ENCODE assay signal across 8 mouse cellular contexts in genomic region chr2:28517206-28517909, GRCm38 (mm10). TPM values are rescaled to one million over a fixed set of nuclear protein-coding genes. Genes with fewer than 3 reads are reported as not detected.
DNase-seq lines count a peak whose midpoint lies in the region; ATAC-seq and TF ChIP-seq lines count a peak whose summit lies in the region.

No protein-coding gene starts in this region.

- DNase-seq in left cerebral cortex, postnatal 14 days (ENCODE audit: low spot score in 2 of 2) = peak; percentile 76 to 79
- no peak for DNase-seq in left cerebral cortex, adult 8-10 months (ENCODE audit: low spot score in 2 of 2)
- peak; percentile 77 for DNase-seq in brain, embryonic 14.5 days (ENCODE audit: low read depth)
- DNase-seq in hindbrain, embryonic 11.5 days (ENCODE audit: low spot score) = peak; percentile 85

- H3K4me2 ChIP-seq in forebrain, embryonic 12.5 days = no peak overlapping the region
- no peak overlapping the region for H3K4me2 ChIP-seq in hindbrain, embryonic 11.5 days (replicated peaks; ENCODE audit: low read depth, low read length)
- no peak overlapping the region for H3K4me2 ChIP-seq in limb, embryonic 12.5 days
- no peak overlapping the region for H3K4me2 ChIP-seq in midbrain, embryonic 15.5 days
- H3K4me2 ChIP-seq in stomach, embryonic 16.5 days (ENCODE audit: low read depth, low read length) = no peak overlapping the region

- peaks cover 65% of the 10 kb centered on the region for H3K4me1 ChIP-seq in forebrain, embryonic 12.5 days
- H3K4me1 ChIP-seq in hindbrain, embryonic 11.5 days (replicated peaks; ENCODE audit: control insufficient read depth, insufficient read depth, low read length) = peaks cover 4% of the 10 kb centered on the region; the same call in 1 of the 2 replicates
- H3K4me1 ChIP-seq in limb, embryonic 12.5 days (replicated peaks) = peaks cover 52% of the 10 kb centered on the region
- H3K4me1 ChIP-seq in midbrain, embryonic 15.5 days = peaks cover 83% of the 10 kb centered on the region
- peaks cover 16% of the 10 kb centered on the region for H3K4me1 ChIP-seq in stomach, embryonic 16.5 days (ENCODE audit: control insufficient read depth, insufficient read depth, low read length)

- H3K9me3 ChIP-seq in forebrain, embryonic 12.5 days = no peaks in the 10 kb centered on the region
- no peaks in the 10 kb centered on the region for H3K9me3 ChIP-seq in hindbrain, embryonic 11.5 days (ENCODE audit: control insufficient read depth, low read length)
- H3K9me3 ChIP-seq in limb, embryonic 12.5 days = no peaks in the 10 kb centered on the region
- no peaks in the 10 kb centered on the region for H3K9me3 ChIP-seq in midbrain, embryonic 15.5 days
- no peaks in the 10 kb centered on the region for H3K9me3 ChIP-seq in stomach, embryonic 16.5 days (replicated peaks; ENCODE audit: control insufficient read depth, low read length)

- 50% methylated on average over 5 of the region's 5 CpGs for WGBS in forebrain, embryonic 12.5 days
- 45% methylated on average over 5 of the region's 5 CpGs for WGBS in hindbrain, embryonic 11.5 days
- 47% methylated on average over 5 of the region's 5 CpGs for WGBS in limb, embryonic 12.5 days
- 42% methylated on average over 5 of the region's 5 CpGs for WGBS in midbrain, embryonic 15.5 days
- WGBS in stomach, embryonic 16.5 days = 40% methylated on average over 5 of the region's 5 CpGs

- H3K27ac ChIP-seq in forebrain, embryonic 12.5 days = 0 out of 2 replicates have a peak overlapping the region, but pooled peaks have one; percentile 6
- no peak overlapping the region for H3K27ac ChIP-seq in hindbrain, embryonic 11.5 days (ENCODE audit: low read depth, low read length)
- no peak overlapping the region for H3K27ac ChIP-seq in limb, embryonic 12.5 days
- H3K27ac ChIP-seq in midbrain, embryonic 15.5 days = peak overlapping the region; percentile 35
- peak overlapping the region; percentile 69 for H3K27ac ChIP-seq in stomach, embryonic 16.5 days (ENCODE audit: low read length)

- TF ChIP-seq POLR2A in brain, embryonic 14.5 days (IDR thresholded peaks at IDR 0.05; ENCODE audit: borderline replicate concordance, extremely low read depth, insufficient read depth, insufficient read length, poor library complexity, severe bottlenecking) = no peak

- intact Hi-C loops in left cerebral cortex, postnatal 14 days (cut with DNase I) = no loop called here

- H3K27me3 ChIP-seq in forebrain, embryonic 12.5 days = no peaks in the 10 kb centered on the region
- no peaks in the 10 kb centered on the region for H3K27me3 ChIP-seq in hindbrain, embryonic 11.5 days (ENCODE audit: control insufficient read depth, insufficient read depth, low read length)
- H3K27me3 ChIP-seq in limb, embryonic 12.5 days = no peaks in the 10 kb centered on the region
- no peaks in the 10 kb centered on the region for H3K27me3 ChIP-seq in midbrain, embryonic 15.5 days (replicated peaks)
- no peaks in the 10 kb centered on the region for H3K27me3 ChIP-seq in stomach, embryonic 16.5 days (ENCODE audit: control insufficient read depth, insufficient read depth, low read length)

- H3K4me3 ChIP-seq in forebrain, embryonic 12.5 days (replicated peaks) = no peak overlapping the region
- no peak overlapping the region for H3K4me3 ChIP-seq in hindbrain, embryonic 11.5 days (ENCODE audit: low read depth, low read length)
- no peak overlapping the region for H3K4me3 ChIP-seq in limb, embryonic 12.5 days (replicated peaks)
- no peak overlapping the region for H3K4me3 ChIP-seq in midbrain, embryonic 15.5 days
- no peak overlapping the region for H3K4me3 ChIP-seq in stomach, embryonic 16.5 days (replicated peaks; ENCODE audit: low read length)

- no peak for ATAC-seq in forebrain, embryonic 12.5 days (ENCODE audit: low FRiP score)
- ATAC-seq in hindbrain, embryonic 11.5 days (ENCODE audit: low FRiP score) = no peak; the same call in 1 of the 2 replicates
- 0 out of 2 replicates have a peak, but pooled peaks have one; percentile 3 for ATAC-seq in limb, embryonic 12.5 days (ENCODE audit: insufficient number of reproducible peaks, insufficient read depth, low FRiP score, low TSS enrichment, low read depth)
- no peak for ATAC-seq in midbrain, embryonic 15.5 days (replicated peaks)
- peak; percentile 47 for ATAC-seq in stomach, embryonic 16.5 days (ENCODE audit: insufficient read depth, low FRiP score)

- H3K9ac ChIP-seq in forebrain, embryonic 12.5 days = 0 out of 2 replicates have a peak overlapping the region, but pooled peaks have one; percentile 13
- H3K9ac ChIP-seq in hindbrain, embryonic 11.5 days (ENCODE audit: low read depth, low read length) = no peak overlapping the region
- no peak overlapping the region for H3K9ac ChIP-seq in limb, embryonic 12.5 days (replicated peaks)
- H3K9ac ChIP-seq in midbrain, embryonic 15.5 days = no peak overlapping the region
- no peak overlapping the region for H3K9ac ChIP-seq in stomach, embryonic 16.5 days (ENCODE audit: low read length)

- peak; percentile 67; the same call in 1 of the 2 replicates for TF ChIP-seq CTCF in brain, embryonic 14.5 days (IDR thresholded peaks at IDR 0.05; ENCODE audit: borderline replicate concordance, extremely low read depth, insufficient read depth, insufficient read length)

- H3K36me3 ChIP-seq in forebrain, embryonic 12.5 days (replicated peaks) = peaks cover 7% of the 10 kb centered on the region; the same call in 1 of the 2 replicates
- no peaks in the 10 kb centered on the region for H3K36me3 ChIP-seq in hindbrain, embryonic 11.5 days (ENCODE audit: control insufficient read depth, insufficient read depth, low read length)
- peaks cover 19% of the 10 kb centered on the region; the same call in 1 of the 2 replicates for H3K36me3 ChIP-seq in limb, embryonic 12.5 days
- H3K36me3 ChIP-seq in midbrain, embryonic 15.5 days (replicated peaks) = no peaks in the 10 kb centered on the region
- no peaks in the 10 kb centered on the region for H3K36me3 ChIP-seq in stomach, embryonic 16.5 days (ENCODE audit: control insufficient read depth, insufficient read depth, low read length)

RNA-seq across cellular contexts. Expression of gene Ralgds, which starts 4.4 kb away (rescaled TPM):
- 100 to 1,000 TPM; 119 TPM for total RNA-seq in left cerebral cortex, postnatal 14 days (2021)
- 100 to 1,000 TPM in 1 of 4 experiments, 10 to 100 TPM in 3; 89.1 to 103 (median 96.7) TPM for total RNA-seq in left cerebral cortex, adult 8-10 months (2022)
- polyA plus RNA-seq in brain, embryonic 14.5 days (2012; rRNA removed) = 179 and 191 TPM in 2 replicates
- polyA plus RNA-seq in forebrain, embryonic 12.5 days (2016; fragmentation: Nextera tagmentation; extraction: Ambion mirVana) = 55.2 and 62.6 TPM in 2 replicates
- polyA plus RNA-seq in hindbrain, embryonic 11.5 days (2014; fragmentation: Nextera tagmentation; extraction: Ambion mirVana) = 55.9 and 63.0 TPM in 2 replicates
- polyA plus RNA-seq in limb, embryonic 12.5 days (2016; fragmentation: Nextera tagmentation; extraction: Ambion mirVana) = 42.7 and 54.7 TPM in 2 replicates
- 92.0 and 94.8 TPM in 2 replicates for polyA plus RNA-seq in midbrain, embryonic 15.5 days (2015; fragmentation: Nextera tagmentation; extraction: Ambion mirVana)
- polyA plus RNA-seq in stomach, embryonic 16.5 days (2015; fragmentation: Nextera tagmentation; extraction: Ambion mirVana) = 24.6 and 28.2 TPM in 2 replicates

RNA-seq across cellular contexts. Expression of gene Gm10134, which starts 11.5 kb away (rescaled TPM):
- 1 to 10 TPM; 1.1 to 1.5 TPM for total RNA-seq in left cerebral cortex, postnatal 14 days (2021)
- total RNA-seq in left cerebral cortex, adult 8-10 months (2022) = 1 to 10 TPM in 2 of 4 experiments, not detected in 2; 1.7 to 3.6 TPM
- 0.37 TPM in 1 of 2 replicates, not detected in the other for polyA plus RNA-seq in brain, embryonic 14.5 days (2012; rRNA removed)
- polyA plus RNA-seq in forebrain, embryonic 12.5 days (2016; fragmentation: Nextera tagmentation; extraction: Ambion mirVana) = 0.61 and 0.64 TPM in 2 replicates
- 0.73 TPM in 1 of 2 replicates, not detected in the other for polyA plus RNA-seq in hindbrain, embryonic 11.5 days (2014; fragmentation: Nextera tagmentation; extraction: Ambion mirVana)
- polyA plus RNA-seq in limb, embryonic 12.5 days (2016; fragmentation: Nextera tagmentation; extraction: Ambion mirVana) = 0.69 and 0.89 TPM in 2 replicates
- 1.4 and 2.4 TPM in 2 replicates for polyA plus RNA-seq in midbrain, embryonic 15.5 days (2015; fragmentation: Nextera tagmentation; extraction: Ambion mirVana)
- polyA plus RNA-seq in stomach, embryonic 16.5 days (2015; fragmentation: Nextera tagmentation; extraction: Ambion mirVana) = 7.4 and 8.9 TPM in 2 replicates

RNA-seq across cellular contexts. Expression of gene Gbgt1, which starts 20.7 kb away (rescaled TPM):
- 1 to 10 TPM; 1.6 to 2.5 TPM for total RNA-seq in left cerebral cortex, postnatal 14 days (2021)
- 1 to 10 TPM; 2.9 to 4.4 (median 3.5) TPM for total RNA-seq in left cerebral cortex, adult 8-10 months (2022)
- 0.91 and 1.8 TPM in 2 replicates for polyA plus RNA-seq in brain, embryonic 14.5 days (2012; rRNA removed)
- polyA plus RNA-seq in forebrain, embryonic 12.5 days (2016; fragmentation: Nextera tagmentation; extraction: Ambion mirVana) = 0.32 TPM in 2 replicates
- 0.38 and 1.1 TPM in 2 replicates for polyA plus RNA-seq in hindbrain, embryonic 11.5 days (2014; fragmentation: Nextera tagmentation; extraction: Ambion mirVana)
- polyA plus RNA-seq in limb, embryonic 12.5 days (2016; fragmentation: Nextera tagmentation; extraction: Ambion mirVana) = 0.25 TPM in 1 of 2 replicates, not detected in the other
- polyA plus RNA-seq in midbrain, embryonic 15.5 days (2015; fragmentation: Nextera tagmentation; extraction: Ambion mirVana) = 1.1 and 1.4 TPM in 2 replicates
- 3.2 and 3.5 TPM in 2 replicates for polyA plus RNA-seq in stomach, embryonic 16.5 days (2015; fragmentation: Nextera tagmentation; extraction: Ambion mirVana)

RNA-seq across cellular contexts. Expression of gene Cel, which starts 45.8 kb away (rescaled TPM):
- total RNA-seq in left cerebral cortex, postnatal 14 days (2021) = not detected
- total RNA-seq in left cerebral cortex, adult 8-10 months (2022) = not detected
- 0.10 and 0.14 TPM in 2 replicates for polyA plus RNA-seq in brain, embryonic 14.5 days (2012; rRNA removed)
- polyA plus RNA-seq in forebrain, embryonic 12.5 days (2016; fragmentation: Nextera tagmentation; extraction: Ambion mirVana) = not detected in 2 replicates
- polyA plus RNA-seq in hindbrain, embryonic 11.5 days (2014; fragmentation: Nextera tagmentation; extraction: Ambion mirVana) = not detected in 2 replicates
- polyA plus RNA-seq in limb, embryonic 12.5 days (2016; fragmentation: Nextera tagmentation; extraction: Ambion mirVana) = not detected in 2 replicates
- 0.10 and 0.13 TPM in 2 replicates for polyA plus RNA-seq in midbrain, embryonic 15.5 days (2015; fragmentation: Nextera tagmentation; extraction: Ambion mirVana)
- polyA plus RNA-seq in stomach, embryonic 16.5 days (2015; fragmentation: Nextera tagmentation; extraction: Ambion mirVana) = 562 and 718 TPM in 2 replicates

RNA-seq across cellular contexts. Expression of gene Mrps2, which starts 49.5 kb away (rescaled TPM):
- 10 to 100 TPM; 39.1 to 42.8 TPM for total RNA-seq in left cerebral cortex, postnatal 14 days (2021)
- 10 to 100 TPM; 37.5 to 40.1 (median 38.5) TPM for total RNA-seq in left cerebral cortex, adult 8-10 months (2022)
- 50.3 and 61.5 TPM in 2 replicates for polyA plus RNA-seq in brain, embryonic 14.5 days (2012; rRNA removed)
- 58.0 and 58.1 TPM in 2 replicates for polyA plus RNA-seq in forebrain, embryonic 12.5 days (2016; fragmentation: Nextera tagmentation; extraction: Ambion mirVana)
- polyA plus RNA-seq in hindbrain, embryonic 11.5 days (2014; fragmentation: Nextera tagmentation; extraction: Ambion mirVana) = 62.8 and 66.4 TPM in 2 replicates
- 58.7 and 66.4 TPM in 2 replicates for polyA plus RNA-seq in limb, embryonic 12.5 days (2016; fragmentation: Nextera tagmentation; extraction: Ambion mirVana)
- 49.7 and 51.4 TPM in 2 replicates for polyA plus RNA-seq in midbrain, embryonic 15.5 days (2015; fragmentation: Nextera tagmentation; extraction: Ambion mirVana)
- 53.5 and 54.0 TPM in 2 replicates for polyA plus RNA-seq in stomach, embryonic 16.5 days (2015; fragmentation: Nextera tagmentation; extraction: Ambion mirVana)

Comparison
In these comparisons a context has a peak if more than half of its experiments do, and no peak if none do; other contexts are left out.
1. DNase-seq: peak in left cerebral cortex, postnatal 14 days (2 of 2), brain, embryonic 14.5 days (single experiment) and hindbrain, embryonic 11.5 days (single experiment); none in left cerebral cortex, adult 8-10 months (0 of 2).
2. ATAC-seq: peak in limb, embryonic 12.5 days (single experiment) and stomach, embryonic 16.5 days (single experiment); none in forebrain, embryonic 12.5 days (single experiment), hindbrain, embryonic 11.5 days (single experiment) and midbrain, embryonic 15.5 days (single experiment).
3. H3K27ac ChIP-seq: peak in forebrain, embryonic 12.5 days (single experiment), midbrain, embryonic 15.5 days (single experiment) and stomach, embryonic 16.5 days (single experiment); none in hindbrain, embryonic 11.5 days (single experiment) and limb, embryonic 12.5 days (single experiment).